Mouse (Mus musculus) kidney, postnatal 0 days (tissue): ENCODE results near the gene Awat1. TPM values are rescaled to one million over a fixed set of nuclear protein-coding genes. Genes with fewer than 3 reads are reported as not detected.

Experiments used
- ATAC-seq: fragments of 200-750 bp; cut with Nextera tagmentation; replicated peaks from 2 replicates; pipeline ENCODE4 v1.8.0; 2017; ENCODE audit warnings: low read depth, moderate number of reproducible peaks, moderate TSS enrichment, moderate library complexity; ENCODE audit not compliant: low FRiP score
- DNase-seq: peaks from one replicate; pipeline ENCODE4 v3.0.0-alpha.2; 2016; ENCODE audit warnings: low spot score
- H3K27ac ChIP-seq: fragments of 300-500 bp; sonication (generic); 2 replicates; pipeline ENCODE4 v1.5.1; 2014; ENCODE audit warnings: mild to moderate bottlenecking
- H3K27me3 ChIP-seq: fragments of 300-500 bp; sonication (generic); 2 replicates; pipeline ENCODE4 v1.6.1; 2014; ENCODE audit warnings: low read length, mixed read lengths; ENCODE audit not compliant: insufficient read depth
- H3K36me3 ChIP-seq: fragments of 300-500 bp; sonication (generic); 2 replicates; pipeline ENCODE4 v1.6.1; 2014; ENCODE audit warnings: low read length, mixed read lengths; ENCODE audit not compliant: insufficient read depth
- H3K4me1 ChIP-seq: fragments of 300-500 bp; sonication (generic); replicated peaks from 2 replicates; pipeline ENCODE4 v1.6.1; 2014; ENCODE audit warnings: antibody characterized with exemption, low read length, mixed read lengths; ENCODE audit not compliant: insufficient read depth
- H3K4me2 ChIP-seq: fragments of 300-500 bp; sonication (generic); 2 replicates; pipeline ENCODE4 v1.6.1; 2014; ENCODE audit warnings: mild to moderate bottlenecking, low read length, moderate library complexity, mixed read lengths
- H3K4me3 ChIP-seq: fragments of 300-500 bp; sonication (generic); replicated peaks from 2 replicates; pipeline ENCODE4 v1.5.1; 2014; ENCODE audit warnings: low read depth, low read length
- H3K9ac ChIP-seq: fragments of 300-500 bp; sonication (generic); 2 replicates; pipeline ENCODE4 v1.6.1; 2014; ENCODE audit warnings: low read depth, low read length
- H3K9me3 ChIP-seq: fragments of 300-500 bp; sonication (generic); replicated peaks from 2 replicates; pipeline ENCODE4 v1.6.1; 2016; ENCODE audit warnings: low read length, inconsistent platforms, mixed read lengths
- CTCF ChIP-seq: IDR thresholded peaks from 2 replicates; pipeline ENCODE4 v1.5.1; 2016; ENCODE audit warnings: antibody characterized with exemption, low read depth, mild to moderate bottlenecking, moderate library complexity
- WGBS: fragments of 180-500 bp; shearing (Covaris S2); extraction: QIAGEN DNeasy Blood & Tissue Kit; methylation state at CpG from one replicate; pipeline ENCODE4 v1.1.7; 2014; 5-methylcytosine and 5-hydroxymethylcytosine counted together
- polyA plus RNA-seq: library from polyadenylated mRNA; unstranded; fragments of >200 nt; fragmentation: Nextera tagmentation; extraction: Ambion mirVana; gene quantifications from 2 replicates; pipeline ENCODE4 v1.2.1, GENCODE M21; 2015

Awat1 gene
- polyA plus RNA-seq = not detected in 2 replicates

GRCm38 (mm10) chrX:100571951-100572350 lies at the start of gene Awat1:
Gene Awat1, plus strand, starts transcription at chrX:100572251.
- no peak for TF ChIP-seq CTCF
- H3K27me3 ChIP-seq = no peaks in the 10 kb centered on the region
- ATAC-seq (no peak), DNase-seq (no peak)
- H3K36me3 ChIP-seq = no peaks in the 10 kb centered on the region
- H3K4me2 ChIP-seq = no peak within 1 kb of the TSS
- H3K9me3 ChIP-seq = no peaks in the 10 kb centered on the region
- H3K9ac ChIP-seq = no peak within 1 kb of the TSS
- WGBS = 90% methylated on average over 1 of the region's 1 CpGs
- no peak within 1 kb of the TSS for H3K27ac ChIP-seq
- H3K4me1 ChIP-seq = no peaks in the 10 kb centered on the region
- no peak within 1 kb of the TSS for H3K4me3 ChIP-seq

GRCm38 (mm10) chrX:100524471-100524870 lies 47.6 kb upstream of the Awat1 start, which contains the start of gene Dgat2l6:
Gene Dgat2l6, plus strand, starts transcription at chrX:100524838.
- Histone ChIP-seq H3K27me3 (no peaks in the 10 kb centered on the region), H3K36me3 (no peaks in the 10 kb centered on the region), H3K9me3 (no peaks in the 10 kb centered on the region), H3K4me2 (no peak within 1 kb of the TSS), H3K4me3 (no peak within 1 kb of the TSS), H3K4me1 (no peaks in the 10 kb centered on the region), H3K27ac (no peak within 1 kb of the TSS), H3K9ac (no peak within 1 kb of the TSS)
- DNase-seq (no peak), ATAC-seq (no peak)
- 84% methylated on average over 4 of the region's 4 CpGs for WGBS
- no peak for TF ChIP-seq CTCF

GRCm38 (mm10) chrX:100556026-100556425 lies 16.0 kb upstream of the Awat1 start:
- no peak for DNase-seq
- WGBS = 75% methylated on average over 3 of the region's 3 CpGs
- Histone ChIP-seq H3K27ac (no peak overlapping the region), H3K9me3 (no peaks in the 10 kb centered on the region), H3K27me3 (no peaks in the 10 kb centered on the region), H3K4me3 (no peak overlapping the region), H3K4me2 (no peak overlapping the region), H3K9ac (no peak overlapping the region), H3K4me1 (no peaks in the 10 kb centered on the region), H3K36me3 (no peaks in the 10 kb centered on the region)
- TF ChIP-seq CTCF = no peak
- ATAC-seq = no peak

GRCm38 (mm10) chrX:100565696-100566095 lies 6.4 kb upstream of the Awat1 start:
- Histone ChIP-seq H3K36me3 (no peaks in the 10 kb centered on the region), H3K9ac (no peak overlapping the region), H3K27ac (no peak overlapping the region), H3K27me3 (no peaks in the 10 kb centered on the region), H3K4me2 (no peak overlapping the region), H3K4me1 (no peaks in the 10 kb centered on the region), H3K9me3 (no peaks in the 10 kb centered on the region), H3K4me3 (no peak overlapping the region)
- ATAC-seq (no peak), DNase-seq (no peak)
- no peak for TF ChIP-seq CTCF
- 88% methylated on average over 3 of the region's 3 CpGs for WGBS

- H3K4me2 ChIP-seq = no peak within 1 kb of the TSS
- no peak within 1 kb of the TSS for H3K9ac ChIP-seq
- H3K36me3 ChIP-seq = no peaks in the 10 kb centered on the region
- WGBS = 62% methylated on average over 4 of the region's 4 CpGs
- TF ChIP-seq CTCF = no peak
- ATAC-seq (no peak), DNase-seq (no peak)
- H3K4me1 ChIP-seq = no peaks in the 10 kb centered on the region
- no peak within 1 kb of the TSS for H3K27ac ChIP-seq
- H3K9me3 ChIP-seq = no peaks in the 10 kb centered on the region
- H3K27me3 ChIP-seq = no peaks in the 10 kb centered on the region
- H3K4me3 ChIP-seq = no peak within 1 kb of the TSS
Observed at GRCm38 (mm10) chrX:100594791-100595190, 22.7 kb downstream of the Awat1 start, which contains the start of gene P2ry4. Gene P2ry4, minus strand, starts transcription at chrX:100594869.

GRCm38 (mm10) chrX:100597439-100597838 lies 25.4 kb downstream of the Awat1 start:
- peak; percentile 55 for DNase-seq
- H3K4me3 ChIP-seq = no peak overlapping the region
- no peaks in the 10 kb centered on the region for H3K4me1 ChIP-seq
- no peaks in the 10 kb centered on the region for H3K36me3 ChIP-seq
- H3K9me3 ChIP-seq = no peaks in the 10 kb centered on the region
- ATAC-seq = peak; percentile 46; the same call in 1 of the 2 replicates
- H3K4me2 ChIP-seq = no peak overlapping the region
- H3K27ac ChIP-seq = no peak overlapping the region
- 27% methylated on average over 5 of the region's 5 CpGs for WGBS
- H3K27me3 ChIP-seq = no peaks in the 10 kb centered on the region
- no peak overlapping the region for H3K9ac ChIP-seq
- peak; percentile 59 for TF ChIP-seq CTCF

- TF ChIP-seq CTCF = no peak
- 65% methylated on average over 4 of the region's 4 CpGs for WGBS
- Histone ChIP-seq H3K36me3 (no peaks in the 10 kb centered on the region), H3K9ac (no peak overlapping the region), H3K9me3 (no peaks in the 10 kb centered on the region), H3K27me3 (no peaks in the 10 kb centered on the region), H3K4me2 (no peak overlapping the region), H3K27ac (no peak overlapping the region), H3K4me3 (no peak overlapping the region), H3K4me1 (no peaks in the 10 kb centered on the region)
- no peak for DNase-seq
- no peak for ATAC-seq
Observed at GRCm38 (mm10) chrX:100599755-100600154, 27.7 kb downstream of the Awat1 start.
